Mouse (Mus musculus) G1E (cell line): Measurements from ENCODE around the gene Srsf3. TPM values are rescaled to one million over a fixed set of nuclear protein-coding genes. Genes with fewer than 3 reads are reported as not detected.

Experiments used
- ATAC-seq: 2 replicates; pipeline ENCODE4 v1.8.0; 2016; ENCODE audit warnings: mild to moderate bottlenecking; ENCODE audit not compliant: insufficient number of reproducible peaks, poor library complexity, low FRiP score, severe bottlenecking; ENCODE audit errors: extremely low read depth
- DNase-seq: peaks from one replicate; pipeline ENCODE4 v3.0.0; 2012; ENCODE audit warnings: low spot score
- H3K27me3 ChIP-seq: 2 replicates; pipeline ENCODE4 v1.6.1; 2012; ENCODE audit warnings: mild to moderate bottlenecking, low read length, inconsistent platforms; ENCODE audit not compliant: insufficient read depth
- H3K36me3 ChIP-seq: replicated peaks from 2 replicates; pipeline ENCODE3; 2012; ENCODE audit warnings: mild to moderate bottlenecking, inconsistent platforms
- H3K4me1 ChIP-seq: 2 replicates; pipeline ENCODE4 v1.6.1; 2012; ENCODE audit warnings: low read depth, low read length, inconsistent platforms, mixed read lengths; ENCODE audit not compliant: insufficient read depth
- H3K4me3 ChIP-seq: 2 replicates; pipeline ENCODE4 v1.5.1; 2012; ENCODE audit warnings: low read depth, mild to moderate bottlenecking, inconsistent platforms, low read length, moderate library complexity, mixed read lengths
- H3K9me3 ChIP-seq: replicated peaks from 2 replicates; pipeline ENCODE4 v1.6.1; 2012; ENCODE audit warnings: inconsistent platforms
- CTCF ChIP-seq: IDR thresholded peaks from 2 replicates; pipeline ENCODE4 v1.5.1; 2012; ENCODE audit warnings: low read depth, low read length, inconsistent platforms, mixed read lengths
- GATA1 ChIP-seq: IDR thresholded peaks from 2 replicates; pipeline ENCODE4 v1.6.1; 2012; ENCODE audit warnings: borderline replicate concordance, low read length, inconsistent platforms, mixed read lengths
- GATA2 ChIP-seq: IDR thresholded peaks from 2 replicates; pipeline ENCODE4 v1.6.1; 2012; ENCODE audit warnings: low read depth, low read length, inconsistent platforms, borderline replicate concordance
- POLR2AphosphoS5 ChIP-seq: IDR thresholded peaks from 2 replicates; pipeline ENCODE4 v1.6.1; 2012; ENCODE audit warnings: low read depth, low read length, inconsistent platforms; ENCODE audit not compliant: insufficient replicate concordance
- TAL1 ChIP-seq: conservative IDR thresholded peaks from 2 replicates; pipeline ENCODE4 v1.6.1; 2012; ENCODE audit warnings: low read depth, low read length, inconsistent platforms, mixed read lengths
- polyA plus RNA-seq: library from polyadenylated mRNA; stranded (reverse); fragments of >175 nt; gene quantifications from 2 replicates; pipeline ENCODE4 v1.2.3, GENCODE M21; 2012
- total RNA-seq, 2 experiments: library from RNA; stranded (forward) in 1 of 2; stranded (reverse) in 1 of 2; fragments of 200-1000 nt in 1 of 2; fragments of >200 nt in 1 of 2; fragmentation: Nextera tagmentation in 1 of 2; gene quantifications; 2 replicates each; pipeline ENCODE4 v1.2.3; 2014 to 2017

The Srsf3 gene
- total and polyA plus RNA-seq, 3 experiments: 174 to 771 (median 258) TPM

- TF ChIP-seq TAL1: no peak
- no peak for TF ChIP-seq CTCF
- TF ChIP-seq GATA1: no peak
- no peak for TF ChIP-seq POLR2AphosphoS5
- no peak for TF ChIP-seq GATA2
- DNase-seq: no peak
- Histone ChIP-seq H3K9me3 (no peaks in the 10 kb centered on the region), H3K4me1 (peaks cover 15% of the 10 kb centered on the region), H3K36me3 (no peaks in the 10 kb centered on the region), H3K4me3 (no peak overlapping the region), H3K27me3 (no peaks in the 10 kb centered on the region)
- ATAC-seq: no peak
Measured at GRCm38 (mm10) chr17:29014235-29014634, 18.2 kb upstream of the Srsf3 start.

- Histone ChIP-seq H3K4me1 (peaks cover 13% of the 10 kb centered on the region), H3K36me3 (no peaks in the 10 kb centered on the region), H3K27me3 (no peaks in the 10 kb centered on the region), H3K4me3 (no peak overlapping the region), H3K9me3 (no peaks in the 10 kb centered on the region)
- DNase-seq: no peak
- TF ChIP-seq GATA2: no peak
- no peak for TF ChIP-seq GATA1
- TF ChIP-seq CTCF: peak; percentile 27; the same call in 1 of the 2 replicates
- no peak for TF ChIP-seq POLR2AphosphoS5
- no peak for TF ChIP-seq TAL1
- no peak for ATAC-seq
Measured at GRCm38 (mm10) chr17:29015638-29016037, 16.8 kb upstream of the Srsf3 start.

GRCm38 (mm10) chr17:29016705-29017104, 15.7 kb upstream of the Srsf3 start:
- Histone ChIP-seq H3K27me3 (no peaks in the 10 kb centered on the region), H3K9me3 (no peaks in the 10 kb centered on the region), H3K4me1 (peaks cover 13% of the 10 kb centered on the region), H3K36me3 (no peaks in the 10 kb centered on the region), H3K4me3 (no peak overlapping the region)
- TF ChIP-seq GATA2 (no peak), CTCF (no peak), TAL1 (no peak), GATA1 (no peak), POLR2AphosphoS5 (no peak)
- DNase-seq: no peak
- no peak for ATAC-seq

GRCm38 (mm10) chr17:29018292-29018984, 14.0 kb upstream of the Srsf3 start:
- no peaks in the 10 kb centered on the region for H3K9me3 ChIP-seq
- TF ChIP-seq CTCF (peak; percentile 57), GATA2 (no peak)
- ATAC-seq (no peak), DNase-seq (no peak)
- no peaks in the 10 kb centered on the region for H3K36me3 ChIP-seq
- no peak overlapping the region for H3K4me3 ChIP-seq
- peaks cover 17% of the 10 kb centered on the region for H3K4me1 ChIP-seq
- H3K27me3 ChIP-seq: no peaks in the 10 kb centered on the region

- H3K27me3 ChIP-seq: no peaks in the 10 kb centered on the region
- H3K4me1 ChIP-seq: peaks cover 21% of the 10 kb centered on the region
- ATAC-seq (no peak), DNase-seq (no peak)
- no peak overlapping the region for H3K4me3 ChIP-seq
- no peaks in the 10 kb centered on the region for H3K9me3 ChIP-seq
- no peaks in the 10 kb centered on the region for H3K36me3 ChIP-seq
- TF ChIP-seq GATA2: no peak
- TF ChIP-seq CTCF: no peak
- TF ChIP-seq POLR2AphosphoS5: no peak
- no peak for TF ChIP-seq TAL1
- TF ChIP-seq GATA1: no peak
Measured at GRCm38 (mm10) chr17:29019391-29019790, 13.0 kb upstream of the Srsf3 start.

DNA sequence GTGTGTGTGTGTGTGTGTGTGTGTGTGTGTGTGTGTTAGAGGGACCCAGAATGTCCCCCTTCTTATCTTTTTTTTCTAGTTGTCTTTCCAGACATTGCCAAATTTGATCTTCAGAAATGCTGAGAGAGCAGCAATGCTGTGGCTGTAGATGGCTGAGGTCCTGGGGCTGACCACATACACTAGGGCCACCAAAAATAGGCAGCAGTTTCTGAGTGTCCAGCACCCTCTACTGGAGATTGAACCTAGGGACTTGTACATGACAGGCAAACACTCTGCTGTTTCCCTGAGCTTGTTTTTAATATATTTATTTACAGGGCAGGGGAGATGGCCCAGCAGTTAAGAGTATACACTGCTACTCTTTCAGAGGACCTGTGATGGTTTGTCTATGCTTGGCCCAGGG, 12.0 kb upstream of the Srsf3 start:
- no peak for DNase-seq
- no peak for ATAC-seq
- TF ChIP-seq CTCF (no peak), POLR2AphosphoS5 (no peak), GATA2 (no peak), GATA1 (no peak), TAL1 (no peak)
- H3K27me3 ChIP-seq: peaks cover 5% of the 10 kb centered on the region; the same call in 1 of the 2 replicates
- no peak overlapping the region for H3K4me3 ChIP-seq
- no peaks in the 10 kb centered on the region for H3K9me3 ChIP-seq
- H3K36me3 ChIP-seq: no peaks in the 10 kb centered on the region
- peaks cover 24% of the 10 kb centered on the region for H3K4me1 ChIP-seq
